Mouse (Mus musculus): ENCODE measurements around the gene Twnk.

Twnk gene

DNA sequence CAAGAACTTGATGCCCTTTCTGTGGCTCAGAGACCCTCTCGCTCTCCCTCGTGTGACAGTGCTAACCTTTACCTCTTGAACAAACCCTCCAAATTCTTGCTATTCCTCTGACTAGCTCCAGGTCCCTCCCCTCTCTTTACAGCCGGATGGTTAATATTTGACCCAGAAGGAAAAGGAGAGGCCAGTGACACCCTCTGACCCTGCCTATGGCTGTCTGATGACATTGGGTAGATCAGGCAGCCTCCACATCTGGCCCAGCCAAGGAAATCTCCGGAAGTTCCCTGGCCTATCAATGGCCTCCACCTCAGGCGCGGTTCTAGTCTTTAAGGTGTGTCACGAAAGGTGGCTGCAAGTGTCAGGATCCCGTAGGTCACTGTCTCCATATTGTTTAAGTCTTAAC, 14.4 kb upstream of the Twnk start:
- Histone ChIP-seq H3K36me3 (ENCODE audit: insufficient read depth, low read length) (0 out of 2 replicates have a peak, but pooled peaks cover 6% of the 10 kb centered on the region), H3K27me3 (ENCODE audit: insufficient read depth, low read length) (peaks cover 39% of the 10 kb centered on the region), H3K9me3 (ENCODE audit: low read length) (no peaks in the 10 kb centered on the region), H3K4me1 (replicated peaks; ENCODE audit: low read depth, low read length) (peaks cover 54% of the 10 kb centered on the region), H3K4me3 (replicated peaks; ENCODE audit: low read length) (peak overlapping the region; percentile 20; the same call in 1 of the 2 replicates)
- TF ChIP-seq CTCF (conservative IDR thresholded peaks at IDR 0.05; ENCODE audit: low read length), result no peak
- no peak for TF ChIP-seq POU5F1 (IDR thresholded peaks at IDR 0.05; ENCODE audit: borderline replicate concordance, low read length)
- no peak for TF ChIP-seq NANOG (IDR thresholded peaks at IDR 0.05; ENCODE audit: borderline replicate concordance, low read length)

DNA sequence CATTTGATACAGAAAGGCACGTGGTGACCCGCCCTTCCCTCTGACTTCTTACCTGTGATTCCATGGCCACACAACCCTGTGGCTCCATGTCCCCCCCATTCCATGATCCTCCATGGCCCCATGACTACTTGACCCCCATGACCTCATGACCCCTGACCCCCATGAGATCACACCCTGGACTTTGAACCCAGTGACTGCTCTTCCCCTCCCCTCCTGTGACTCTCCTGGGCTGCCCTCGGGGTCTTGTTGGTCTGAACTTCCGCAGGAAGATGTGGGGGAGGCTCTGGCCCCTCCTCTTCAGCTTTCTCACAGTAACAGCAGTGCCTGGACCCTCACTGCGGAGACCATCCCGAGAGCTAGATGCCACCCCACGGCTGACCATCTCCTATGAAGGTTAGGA, 13.2 kb upstream of the Twnk start:
- Histone ChIP-seq H3K9me3 (ENCODE audit: low read length) (no peaks in the 10 kb centered on the region), H3K36me3 (ENCODE audit: insufficient read depth, low read length) (peaks cover 7% of the 10 kb centered on the region), H3K27me3 (ENCODE audit: insufficient read depth, low read length) (peaks cover 32% of the 10 kb centered on the region), H3K4me1 (replicated peaks; ENCODE audit: low read depth, low read length) (peaks cover 62% of the 10 kb centered on the region), H3K4me3 (replicated peaks; ENCODE audit: low read length) (peak overlapping the region; percentile 49)
- no peak for TF ChIP-seq POU5F1 (IDR thresholded peaks at IDR 0.05; ENCODE audit: borderline replicate concordance, low read length)
- TF ChIP-seq CTCF (conservative IDR thresholded peaks at IDR 0.05; ENCODE audit: low read length), result no peak
- TF ChIP-seq NANOG (IDR thresholded peaks at IDR 0.05; ENCODE audit: borderline replicate concordance, low read length), result no peak

GRCm38 (mm10) chr19:44992712-44993111, 12.8 kb upstream of the Twnk start:
- no peaks in the 10 kb centered on the region for H3K9me3 ChIP-seq (ENCODE audit: low read length)
- peaks cover 12% of the 10 kb centered on the region for H3K36me3 ChIP-seq (ENCODE audit: insufficient read depth, low read length)
- TF ChIP-seq CTCF (conservative IDR thresholded peaks at IDR 0.05; ENCODE audit: low read length) (no peak), POU5F1 (IDR thresholded peaks at IDR 0.05; ENCODE audit: borderline replicate concordance, low read length) (no peak), NANOG (IDR thresholded peaks at IDR 0.05; ENCODE audit: borderline replicate concordance, low read length) (no peak)
- peaks cover 28% of the 10 kb centered on the region for H3K27me3 ChIP-seq (ENCODE audit: insufficient read depth, low read length)
- H3K4me1 ChIP-seq (replicated peaks; ENCODE audit: low read depth, low read length), result peaks cover 67% of the 10 kb centered on the region
- peak overlapping the region; percentile 49 for H3K4me3 ChIP-seq (replicated peaks; ENCODE audit: low read length)

- Histone ChIP-seq H3K9me3 (ENCODE audit: low read length) (no peaks in the 10 kb centered on the region), H3K4me3 (replicated peaks; ENCODE audit: low read length) (no peak overlapping the region), H3K27me3 (ENCODE audit: insufficient read depth, low read length) (no peaks in the 10 kb centered on the region), H3K36me3 (ENCODE audit: insufficient read depth, low read length) (peaks cover 59% of the 10 kb centered on the region), H3K4me1 (replicated peaks; ENCODE audit: low read depth, low read length) (peaks cover 47% of the 10 kb centered on the region)
- no peak for TF ChIP-seq POU5F1 (IDR thresholded peaks at IDR 0.05; ENCODE audit: borderline replicate concordance, low read length)
- TF ChIP-seq NANOG (IDR thresholded peaks at IDR 0.05; ENCODE audit: borderline replicate concordance, low read length), result no peak
- no peak for TF ChIP-seq CTCF (conservative IDR thresholded peaks at IDR 0.05; ENCODE audit: low read length)
Observed at GRCm38 (mm10) chr19:44997786-44998185, 7.7 kb upstream of the Twnk start.

DNA sequence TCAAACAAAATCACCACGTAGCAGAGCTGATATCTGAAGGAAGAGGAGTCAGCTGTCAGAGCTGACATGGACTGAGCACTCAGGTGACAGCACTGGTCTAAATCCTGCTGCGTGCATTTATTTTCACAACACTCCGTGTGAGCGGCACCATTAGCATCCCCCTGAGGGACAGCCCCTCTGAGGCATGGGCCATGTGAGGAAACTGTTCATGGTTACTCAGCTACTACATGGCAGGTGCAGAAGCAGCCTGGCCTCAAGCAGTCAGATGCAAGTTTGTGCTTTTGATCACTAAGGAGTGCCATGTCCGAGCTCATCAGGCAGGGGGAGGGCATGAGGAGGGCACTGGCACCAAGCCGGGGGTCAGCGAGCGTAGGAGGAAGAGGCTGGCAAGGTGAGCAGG, 5.8 kb upstream of the Twnk start:
- Histone ChIP-seq H3K27me3 (ENCODE audit: insufficient read depth, low read length) (no peaks in the 10 kb centered on the region), H3K4me3 (replicated peaks; ENCODE audit: low read length) (no peak overlapping the region), H3K9me3 (ENCODE audit: low read length) (no peaks in the 10 kb centered on the region), H3K36me3 (ENCODE audit: insufficient read depth, low read length) (peaks cover 75% of the 10 kb centered on the region), H3K4me1 (replicated peaks; ENCODE audit: low read depth, low read length) (peaks cover 62% of the 10 kb centered on the region)
- TF ChIP-seq NANOG (IDR thresholded peaks at IDR 0.05; ENCODE audit: borderline replicate concordance, low read length) (no peak), POU5F1 (IDR thresholded peaks at IDR 0.05; ENCODE audit: borderline replicate concordance, low read length) (no peak), CTCF (conservative IDR thresholded peaks at IDR 0.05; ENCODE audit: low read length) (no peak)

- Histone ChIP-seq H3K9me3 (ENCODE audit: low read length) (no peaks in the 10 kb centered on the region), H3K4me3 (replicated peaks; ENCODE audit: low read length) (no peak overlapping the region), H3K27me3 (ENCODE audit: insufficient read depth, low read length) (no peaks in the 10 kb centered on the region), H3K4me1 (replicated peaks; ENCODE audit: low read depth, low read length) (peaks cover 58% of the 10 kb centered on the region), H3K36me3 (ENCODE audit: insufficient read depth, low read length) (peaks cover 80% of the 10 kb centered on the region)
- TF ChIP-seq CTCF (conservative IDR thresholded peaks at IDR 0.05; ENCODE audit: low read length) (peak; percentile 23), NANOG (IDR thresholded peaks at IDR 0.05; ENCODE audit: borderline replicate concordance, low read length) (no peak)
Observed at GRCm38 (mm10) chr19:45002301-45002700, 3.2 kb upstream of the Twnk start.

- Histone ChIP-seq H3K4me1 (replicated peaks; ENCODE audit: low read depth, low read length) (peaks cover 66% of the 10 kb centered on the region), H3K9me3 (ENCODE audit: low read length) (no peaks in the 10 kb centered on the region), H3K36me3 (ENCODE audit: insufficient read depth, low read length) (peaks cover 80% of the 10 kb centered on the region), H3K4me3 (replicated peaks; ENCODE audit: low read length) (peak overlapping the region; percentile 37; the same call in 1 of the 2 replicates), H3K27me3 (ENCODE audit: insufficient read depth, low read length) (no peaks in the 10 kb centered on the region)
- TF ChIP-seq POU5F1 (IDR thresholded peaks at IDR 0.05; ENCODE audit: borderline replicate concordance, low read length) (no peak), CTCF (conservative IDR thresholded peaks at IDR 0.05; ENCODE audit: low read length) (no peak), NANOG (IDR thresholded peaks at IDR 0.05; ENCODE audit: borderline replicate concordance, low read length) (no peak)
Observed at GRCm38 (mm10) chr19:45003740-45004516, 1.5 kb upstream of the Twnk start.

DNA sequence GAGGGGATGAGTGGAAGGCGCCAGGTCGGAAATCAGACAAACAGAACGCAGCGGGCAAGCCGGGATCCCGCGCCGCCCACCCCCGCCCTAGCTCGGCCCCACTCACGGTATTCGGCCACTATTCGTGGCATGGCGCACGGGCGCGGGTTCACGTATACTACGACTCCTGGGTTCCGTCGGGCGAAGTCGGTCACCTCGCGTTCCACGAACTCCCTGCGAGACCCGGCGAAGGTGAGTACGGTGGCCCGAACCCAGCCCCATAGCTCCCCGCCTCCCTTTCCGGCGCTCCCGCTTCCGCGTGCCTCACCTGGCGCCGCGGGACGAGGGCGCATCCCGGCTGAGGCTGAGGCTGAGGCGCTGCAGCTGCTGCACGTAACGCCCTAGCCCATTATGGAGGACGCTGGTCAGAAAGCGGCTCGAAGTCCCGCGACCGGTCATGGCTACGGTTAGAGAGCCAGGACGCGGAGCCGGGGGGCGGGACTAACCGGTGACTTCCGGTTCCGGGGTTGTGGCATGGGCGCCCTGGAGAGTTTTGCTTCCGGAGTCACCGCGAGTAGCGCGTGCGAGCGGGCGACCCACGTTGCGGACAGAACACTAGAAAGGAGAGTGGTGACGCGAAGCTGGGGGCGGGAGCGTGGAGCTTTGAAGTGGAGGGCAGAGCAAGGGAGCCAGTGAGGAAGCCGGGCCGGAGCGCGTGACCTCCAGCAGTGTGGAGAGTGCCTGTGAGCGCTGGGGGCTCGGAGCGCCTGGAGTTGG, 672 bp downstream of the Twnk start, which contains the start of gene Mrpl43:
Gene Mrpl43 (minus strand): TSS at position 486 of the 756 bp plus-strand sequence.
- no peaks in the 10 kb centered on the region for H3K27me3 ChIP-seq (ENCODE audit: insufficient read depth, low read length)
- H3K4me1 ChIP-seq (replicated peaks; ENCODE audit: low read depth, low read length), result peaks cover 82% of the 10 kb centered on the region
- TF ChIP-seq NANOG (IDR thresholded peaks at IDR 0.05; ENCODE audit: borderline replicate concordance, low read length) (no peak), POU5F1 (IDR thresholded peaks at IDR 0.05; ENCODE audit: borderline replicate concordance, low read length) (no peak)
- no peaks in the 10 kb centered on the region for H3K9me3 ChIP-seq (ENCODE audit: low read length)
- peaks cover 80% of the 10 kb centered on the region for H3K36me3 ChIP-seq (ENCODE audit: insufficient read depth, low read length)
- peak within 1 kb of the TSS; percentile 99 for H3K4me3 ChIP-seq (replicated peaks; ENCODE audit: low read length)

Data from E14TG2a.4 (cell line).